Mouse (Mus musculus) forebrain, embryonic 10.5 days (tissue): ENCODE results near the gene Mcf2l. TPM values are rescaled to one million over a fixed set of nuclear protein-coding genes. Genes with fewer than 3 reads are reported as not detected.
A peak's percentile ranks its signal among the peaks of the same experiment; 100 is the strongest.

Experiments
- DNase-seq: peaks from one replicate; pipeline ENCODE4 v3.0.0-alpha.2; 2017; ENCODE audit warnings: low spot score; ENCODE audit errors: extremely low spot score
- H3K27ac ChIP-seq: fragments of 300-500 bp; sonication (generic); 2 replicates; pipeline ENCODE4 v1.5.1; 2016; ENCODE audit warnings: mild to moderate bottlenecking
- H3K27me3 ChIP-seq: fragments of 300-500 bp; sonication (generic); 2 replicates; pipeline ENCODE4 v1.6.1; 2016; ENCODE audit warnings: mild to moderate bottlenecking; ENCODE audit not compliant: poor library complexity, severe bottlenecking
- H3K36me3 ChIP-seq: fragments of 300-500 bp; sonication (generic); replicated peaks from 2 replicates; pipeline ENCODE4 v1.6.1; 2016; ENCODE audit warnings: mild to moderate bottlenecking, moderate library complexity
- H3K4me1 ChIP-seq: fragments of 300-500 bp; sonication (generic); 2 replicates; pipeline ENCODE4 v1.6.1; 2016
- H3K4me3 ChIP-seq: fragments of 300-500 bp; sonication (generic); 2 replicates; pipeline ENCODE4 v1.5.1; 2016; ENCODE audit warnings: mild to moderate bottlenecking, moderate library complexity
- H3K9me3 ChIP-seq: fragments of 300-500 bp; sonication (generic); 2 replicates; pipeline ENCODE4 v1.6.1; 2016; ENCODE audit warnings: mild to moderate bottlenecking, moderate library complexity
- WGBS: fragments of 180-500 bp; shearing (Covaris S2); methylation state at CpG from one replicate; pipeline ENCODE4 v1.1.7; 2016; 5-methylcytosine and 5-hydroxymethylcytosine counted together
- polyA plus RNA-seq: library from polyadenylated mRNA; unstranded; fragments of >200 nt; fragmentation: Nextera tagmentation; extraction: Ambion mirVana; gene quantifications from 2 replicates; pipeline ENCODE4 v1.2.1, GENCODE M21; 2016

Gene Mcf2l
- polyA plus RNA-seq, 1 experiment from 2014 or later = 32.5 TPM

- Histone ChIP-seq H3K27me3 (peaks cover 9% of the 10 kb centered on the region; the same call in 1 of the 2 replicates), H3K27ac (no peak overlapping the region), H3K9me3 (no peaks in the 10 kb centered on the region), H3K36me3 (peaks cover 54% of the 10 kb centered on the region), H3K4me1 (peaks cover 52% of the 10 kb centered on the region), H3K4me3 (no peak overlapping the region)
- no peak for DNase-seq
- 94% methylated on average over 6 of the region's 6 CpGs for WGBS
These were observed 6.6 kb downstream of the Mcf2l start for GRCm38 (mm10) chr8:12880163-12880562.

DNA sequence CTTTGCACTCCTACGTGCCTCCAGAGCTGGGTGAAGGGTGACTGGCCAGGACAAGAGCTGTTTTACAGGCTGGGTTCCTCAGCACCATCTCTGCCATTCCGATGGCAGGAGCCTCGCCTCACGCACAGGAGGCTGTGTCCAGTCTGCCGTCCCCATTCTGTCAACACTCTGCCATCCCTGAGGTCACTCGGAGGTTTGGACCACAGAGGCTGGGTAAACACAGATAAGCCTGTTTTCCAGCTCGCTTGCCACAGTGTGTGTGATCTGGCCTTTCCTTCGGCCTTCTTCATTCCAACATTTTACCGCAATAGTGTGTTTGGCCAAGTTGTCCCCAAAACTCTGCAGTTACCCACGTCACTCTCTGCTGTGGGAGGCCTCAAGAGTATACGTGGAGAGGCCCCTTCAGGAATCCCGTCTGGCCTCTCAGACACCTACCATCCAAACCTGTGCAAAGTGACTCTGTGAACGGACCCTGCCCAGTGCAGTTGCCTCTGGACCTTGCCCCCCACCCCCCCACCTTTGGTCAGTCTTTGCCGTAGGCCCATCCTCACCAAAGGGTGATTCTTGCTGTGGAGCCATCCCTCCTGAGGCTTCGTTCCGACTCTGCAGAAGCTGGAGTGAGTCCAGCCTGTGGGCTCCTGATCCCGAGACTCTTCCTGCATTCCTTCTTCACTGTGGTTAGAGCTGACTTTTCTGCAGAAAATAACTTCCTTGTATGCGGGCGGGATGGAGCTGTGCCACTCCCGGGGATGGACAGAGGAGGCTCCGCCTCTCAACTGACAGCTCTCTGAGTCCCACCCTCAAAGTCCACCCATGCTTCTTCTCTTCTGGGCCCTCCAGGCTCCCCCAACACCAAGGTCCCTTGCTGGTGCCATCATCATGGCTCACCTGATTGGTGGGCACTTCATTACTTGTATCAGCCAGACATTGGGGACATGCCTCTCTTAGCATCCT, 9.7 kb downstream of the Mcf2l start:
- WGBS = 61% methylated on average over 21 of the region's 21 CpGs
- Histone ChIP-seq H3K4me1 (peaks cover 24% of the 10 kb centered on the region), H3K4me3 (no peak overlapping the region), H3K27ac (0 out of 2 replicates have a peak overlapping the region, but pooled peaks have one; percentile 16), H3K27me3 (no peaks in the 10 kb centered on the region), H3K36me3 (peaks cover 83% of the 10 kb centered on the region), H3K9me3 (no peaks in the 10 kb centered on the region)
- DNase-seq = no peak

- DNase-seq = no peak
- Histone ChIP-seq H3K4me3 (no peak overlapping the region), H3K27me3 (no peaks in the 10 kb centered on the region), H3K4me1 (peaks cover 10% of the 10 kb centered on the region), H3K9me3 (no peaks in the 10 kb centered on the region), H3K36me3 (peaks cover 95% of the 10 kb centered on the region), H3K27ac (0 out of 2 replicates have a peak overlapping the region, but pooled peaks have one; percentile 20)
- WGBS = 88% methylated on average over 16 of the region's 16 CpGs
These were observed 14.3 kb downstream of the Mcf2l start for GRCm38 (mm10) chr8:12887772-12888435.

DNA sequence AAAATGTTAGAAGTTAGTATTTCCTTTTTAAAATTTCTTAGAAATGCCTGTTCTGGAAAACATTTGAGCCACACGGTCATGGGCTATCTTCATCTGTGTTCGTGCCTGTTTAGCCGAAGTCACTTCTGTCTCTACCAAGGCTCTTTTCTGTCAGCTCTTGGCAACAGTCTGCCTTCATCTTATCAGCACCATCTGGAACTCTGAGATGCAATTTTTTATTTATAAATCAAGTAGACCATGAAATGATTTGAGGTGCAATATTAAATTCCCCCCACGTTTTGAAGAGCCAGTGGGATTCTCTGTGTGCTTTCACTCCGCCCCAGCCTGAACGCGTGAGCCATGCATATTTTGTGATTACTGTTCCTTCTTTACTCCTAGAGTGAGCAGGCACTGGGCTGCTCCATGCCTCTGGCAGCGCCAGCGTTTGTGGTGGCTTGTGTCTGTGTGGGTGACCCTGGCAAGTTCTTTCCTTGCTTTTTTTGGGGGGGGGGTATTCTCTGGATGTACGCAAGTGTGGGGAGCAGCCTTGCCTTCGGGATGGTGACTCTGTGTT, 15.5 kb downstream of the Mcf2l start:
- Histone ChIP-seq H3K27me3 (no peaks in the 10 kb centered on the region), H3K27ac (no peak overlapping the region), H3K9me3 (no peaks in the 10 kb centered on the region), H3K4me1 (no peaks in the 10 kb centered on the region), H3K36me3 (peaks cover 95% of the 10 kb centered on the region), H3K4me3 (no peak overlapping the region)
- no peak for DNase-seq
- 92% methylated on average over 11 of the region's 11 CpGs for WGBS

- Histone ChIP-seq H3K9me3 (no peaks in the 10 kb centered on the region), H3K27me3 (no peaks in the 10 kb centered on the region), H3K4me1 (peaks cover 18% of the 10 kb centered on the region), H3K4me3 (no peak overlapping the region), H3K36me3 (peaks cover 74% of the 10 kb centered on the region), H3K27ac (no peak overlapping the region)
- 85% methylated on average over 5 of the region's 5 CpGs for WGBS
- DNase-seq = no peak
These were observed 19.4 kb downstream of the Mcf2l start for GRCm38 (mm10) chr8:12892882-12893446.

DNA sequence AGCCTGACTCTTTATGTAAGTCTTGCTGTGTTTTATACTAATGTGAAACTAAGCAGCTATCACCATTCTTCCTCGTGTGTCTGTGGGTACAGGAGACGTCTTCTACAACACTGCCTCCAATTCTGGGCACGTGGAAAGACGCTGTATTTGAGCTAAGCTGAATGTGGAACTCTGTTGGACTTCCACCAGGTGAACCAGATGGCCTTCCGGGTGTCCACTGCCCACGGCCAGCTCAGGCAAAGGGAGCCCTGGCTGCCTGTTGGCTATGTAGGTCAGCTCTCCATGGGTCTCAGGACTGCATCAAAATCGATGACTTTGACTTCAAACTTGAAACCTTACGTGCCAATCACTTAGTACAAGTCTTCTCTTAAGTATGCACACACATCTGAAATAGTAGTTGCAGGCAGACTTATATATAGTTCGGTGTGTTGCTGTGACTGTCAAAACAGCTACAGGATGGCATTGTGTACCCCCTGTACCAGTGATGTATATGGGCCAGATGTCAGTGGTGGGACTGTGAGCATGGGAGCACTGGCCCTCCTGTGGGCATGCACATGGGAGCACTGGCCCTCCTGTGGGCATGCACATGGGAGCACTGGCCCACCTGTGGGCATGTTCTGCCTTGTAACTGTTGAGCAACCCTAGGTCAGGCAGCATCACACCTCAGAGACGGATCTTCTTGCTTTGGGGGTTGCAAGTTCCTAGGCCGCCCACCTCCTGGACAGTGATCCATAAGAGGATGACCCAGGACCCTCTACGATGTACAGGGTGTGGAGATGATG, 20.4 kb downstream of the Mcf2l start:
- H3K27ac ChIP-seq = no peak overlapping the region
- no peak overlapping the region for H3K4me3 ChIP-seq
- no peaks in the 10 kb centered on the region for H3K9me3 ChIP-seq
- peaks cover 24% of the 10 kb centered on the region for H3K4me1 ChIP-seq
- WGBS = 87% methylated on average over 12 of the region's 12 CpGs
- H3K27me3 ChIP-seq = no peaks in the 10 kb centered on the region
- H3K36me3 ChIP-seq = peaks cover 71% of the 10 kb centered on the region
- DNase-seq = no peak

DNA sequence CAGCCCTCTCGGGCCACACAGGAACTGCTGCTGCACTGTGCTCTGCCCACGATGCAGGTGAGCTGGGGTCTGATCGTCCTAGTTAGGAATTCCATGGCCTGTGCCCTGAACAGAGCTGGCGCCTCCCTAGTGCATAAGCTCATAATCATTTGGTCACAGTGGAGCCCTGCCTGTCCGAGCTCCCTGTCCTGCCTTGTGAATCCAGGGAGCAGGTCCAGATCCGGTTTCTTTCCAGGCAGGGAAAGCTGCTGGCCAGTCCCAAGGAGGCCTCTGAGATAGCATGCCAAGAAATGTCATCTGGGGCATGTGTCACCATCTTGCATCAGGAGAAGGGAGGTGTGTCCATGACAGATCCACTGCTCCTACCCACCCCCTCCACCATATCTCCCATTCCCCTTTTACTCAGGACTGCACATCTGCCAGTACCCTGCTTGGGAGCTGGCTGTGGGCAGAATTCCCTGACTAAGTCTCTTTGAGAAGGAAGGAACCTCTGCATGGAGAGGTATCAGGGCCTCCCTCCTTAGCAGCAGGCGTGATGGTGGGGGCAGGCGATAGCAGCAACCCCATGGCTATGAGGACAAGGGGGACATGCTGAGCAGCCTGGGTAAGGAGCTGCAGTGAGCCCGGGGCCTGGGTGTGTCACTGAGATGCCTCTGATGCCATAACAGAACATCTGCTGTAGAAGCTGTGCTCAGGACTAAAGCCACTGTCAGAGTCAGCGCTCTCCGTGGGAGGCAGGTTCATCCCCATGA, 21.4 kb downstream of the Mcf2l start:
- Histone ChIP-seq H3K36me3 (peaks cover 67% of the 10 kb centered on the region), H3K4me3 (no peak overlapping the region), H3K4me1 (peaks cover 24% of the 10 kb centered on the region), H3K9me3 (no peaks in the 10 kb centered on the region), H3K27ac (no peak overlapping the region), H3K27me3 (no peaks in the 10 kb centered on the region)
- 83% methylated on average over 11 of the region's 11 CpGs for WGBS
- no peak for DNase-seq

DNA sequence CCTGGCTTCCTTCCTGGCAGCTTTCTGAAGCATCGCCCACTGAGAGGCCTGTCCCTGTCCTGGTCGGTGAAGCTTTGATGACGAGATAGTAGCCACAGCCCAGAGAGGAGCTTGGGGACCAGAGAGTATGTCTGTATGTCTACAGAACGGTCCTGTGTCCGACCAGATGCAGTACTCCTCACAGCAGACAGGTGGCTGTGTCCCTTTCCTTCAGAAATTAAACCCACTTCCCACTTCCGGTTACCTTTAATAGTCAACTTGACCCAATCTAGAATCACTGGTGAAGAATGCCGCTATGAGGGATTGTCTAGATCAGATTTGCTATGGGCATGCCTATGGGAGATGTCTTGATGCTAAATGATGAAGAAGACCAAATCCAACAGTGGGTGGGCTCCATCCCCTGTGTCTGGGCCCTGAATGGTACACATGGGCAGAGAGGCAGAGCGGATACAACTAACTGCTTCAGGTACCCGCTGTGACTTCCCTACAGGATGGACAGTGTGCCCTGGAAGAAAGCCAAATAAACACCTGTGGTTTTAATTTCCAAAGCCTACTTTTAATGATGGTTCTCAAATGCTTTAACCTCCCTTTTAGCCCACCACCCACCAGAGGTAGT, 22.0 kb downstream of the Mcf2l start:
- no peak overlapping the region for H3K4me3 ChIP-seq
- WGBS = 80% methylated on average over 9 of the region's 9 CpGs
- H3K27ac ChIP-seq = no peak overlapping the region
- H3K36me3 ChIP-seq = peaks cover 62% of the 10 kb centered on the region
- H3K9me3 ChIP-seq = no peaks in the 10 kb centered on the region
- no peak for DNase-seq
- H3K4me1 ChIP-seq = peaks cover 24% of the 10 kb centered on the region
- H3K27me3 ChIP-seq = no peaks in the 10 kb centered on the region

GRCm38 (mm10) chr8:12896494-12897373, 23.1 kb downstream of the Mcf2l start:
- peaks cover 57% of the 10 kb centered on the region for H3K36me3 ChIP-seq
- no peaks in the 10 kb centered on the region for H3K27me3 ChIP-seq
- no peak overlapping the region for H3K4me3 ChIP-seq
- DNase-seq = peak; percentile 57
- H3K4me1 ChIP-seq = peaks cover 24% of the 10 kb centered on the region
- H3K9me3 ChIP-seq = no peaks in the 10 kb centered on the region
- H3K27ac ChIP-seq = no peak overlapping the region
- 56% methylated on average over 13 of the region's 13 CpGs for WGBS

DNA sequence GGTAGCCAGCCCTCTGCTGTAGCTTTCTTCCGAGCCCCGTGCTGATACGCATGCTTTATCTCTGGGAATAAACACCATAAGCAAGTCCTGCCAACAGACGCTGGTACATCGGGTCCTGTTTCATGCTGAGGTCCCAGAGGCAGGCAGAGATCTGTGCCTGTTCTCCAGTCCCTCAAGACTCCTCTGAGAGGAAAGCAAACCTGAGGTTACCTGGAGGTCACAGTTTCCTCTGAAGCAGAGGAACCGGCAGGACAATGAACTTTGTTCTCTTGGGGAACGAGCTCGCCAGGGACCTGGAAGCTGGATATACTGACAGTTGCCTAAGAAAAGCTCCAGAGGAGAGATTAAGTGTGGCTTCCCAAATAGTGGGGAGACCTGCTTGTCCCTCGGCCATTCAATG, 24.2 kb downstream of the Mcf2l start:
- Histone ChIP-seq H3K4me3 (no peak overlapping the region), H3K27ac (peak overlapping the region; percentile 3; the same call in 1 of the 2 replicates), H3K9me3 (no peaks in the 10 kb centered on the region), H3K4me1 (peaks cover 24% of the 10 kb centered on the region), H3K36me3 (peaks cover 46% of the 10 kb centered on the region), H3K27me3 (no peaks in the 10 kb centered on the region)
- 77% methylated on average over 9 of the region's 9 CpGs for WGBS
- no peak for DNase-seq
